Mouse (Mus musculus) ES-E14 (cell line): ENCODE results near the gene Olfr1417.

Experiments
- HCFC1 ChIP-seq: IDR thresholded peaks from 2 replicates; pipeline ENCODE4 v1.6.1; 2012; ENCODE audit warnings: low read length, inconsistent platforms, borderline replicate concordance; ENCODE audit not compliant: insufficient read depth
- MAFK ChIP-seq: IDR thresholded peaks from 2 replicates; pipeline ENCODE4 v1.6.1; 2014; ENCODE audit warnings: mild to moderate bottlenecking, low read depth, low read length, inconsistent platforms; ENCODE audit not compliant: insufficient read depth
- ZNF384 ChIP-seq: IDR thresholded peaks from 2 replicates; pipeline ENCODE4 v1.6.1; 2012; ENCODE audit warnings: low read depth, low read length, inconsistent platforms

- TF ChIP-seq HCFC1 = no peak
- no peak for TF ChIP-seq MAFK
- TF ChIP-seq ZNF384 = no peak
Measured at GRCm38 (mm10) chr19:11787826-11788225, 51.2 kb downstream of the Olfr1417 start.
